Mouse (Mus musculus): Measurements from ENCODE around the gene Syncrip.

DNA sequence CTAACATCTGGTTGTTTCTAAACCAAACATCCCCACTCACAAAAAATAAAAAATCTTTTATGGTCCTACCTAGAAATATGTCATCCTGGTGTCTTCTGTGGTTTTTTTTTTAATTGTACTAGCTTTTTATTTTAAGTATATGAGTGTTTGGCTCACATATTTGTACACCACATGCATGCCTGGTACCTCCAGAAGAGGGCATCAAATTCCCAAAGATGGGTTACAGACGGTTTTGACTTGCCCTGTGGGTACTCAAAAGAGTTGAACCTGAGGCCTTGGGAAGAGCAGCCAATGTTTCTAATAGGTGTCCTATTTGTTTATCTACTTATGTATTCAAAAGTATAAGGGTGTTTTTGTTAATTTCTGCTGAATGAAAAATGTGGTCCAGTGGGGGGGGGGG, 6.2 kb downstream of the Syncrip start:
- no peak for TF ChIP-seq TAL1 (IDR thresholded peaks at IDR 0.05; ENCODE audit: low read length)
- TF ChIP-seq GATA1 (IDR thresholded peaks at IDR 0.05; ENCODE audit: low read length), result no peak
